Mouse (Mus musculus): ENCODE data around the gene Lancl3. TPM values are rescaled to one million over a fixed set of nuclear protein-coding genes. Genes with fewer than 3 reads are reported as not detected.

Gene Lancl3
- polyA plus RNA-seq (2012; rRNA removed) = 1.7 and 1.8 TPM in 2 replicates

DNA sequence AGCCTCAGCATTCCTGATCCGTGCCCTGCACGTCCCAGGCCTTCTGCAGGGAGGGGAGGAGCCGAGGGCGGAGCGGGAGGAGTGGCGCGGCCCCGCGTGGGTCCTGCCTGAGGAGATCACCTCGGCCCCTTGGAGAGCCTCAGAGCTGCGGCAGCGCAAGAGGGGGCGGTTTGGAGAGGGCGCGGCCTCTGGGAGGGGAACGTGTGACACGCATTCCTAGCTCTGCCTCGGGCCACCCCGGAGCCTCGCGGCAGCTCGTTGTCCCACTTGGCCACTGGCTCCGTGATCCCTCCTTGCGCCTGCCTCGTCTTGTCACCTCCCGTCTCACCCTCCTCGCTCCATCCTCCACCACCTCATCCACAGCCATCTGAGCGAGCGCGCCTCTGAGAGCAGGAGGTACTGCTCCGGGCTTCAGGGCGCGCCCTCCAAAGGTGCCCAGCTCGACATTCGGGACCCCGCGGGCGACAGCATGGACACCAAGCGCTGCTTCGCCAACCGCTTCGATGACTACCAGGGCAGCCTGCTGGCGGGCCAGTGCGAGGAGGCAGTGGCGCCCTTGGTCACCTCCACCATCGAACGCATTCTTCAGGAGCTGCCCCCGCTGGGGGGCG is at the start of gene Lancl3:
TSS of gene Lancl3 (plus strand) at position 142 of the 611 bp plus-strand sequence.

DNA sequence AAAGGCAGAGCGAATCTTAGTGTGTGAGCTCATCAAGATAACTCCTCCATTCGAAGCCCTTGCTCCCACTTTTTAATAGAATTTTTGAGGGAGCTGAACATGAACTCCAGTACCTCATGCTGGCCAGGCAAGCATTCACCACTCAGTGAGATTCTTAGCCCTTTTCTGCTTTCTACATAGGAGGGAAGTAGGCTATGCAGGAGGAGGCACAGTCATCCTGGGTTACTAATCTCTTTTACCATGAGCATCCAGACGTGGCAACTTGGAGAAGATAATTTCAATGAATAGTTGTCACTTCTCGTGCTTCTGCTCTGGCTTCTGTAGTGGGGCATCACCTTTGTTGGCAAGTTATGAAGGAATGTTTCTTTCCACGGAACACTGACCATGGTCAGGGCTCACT is 57.1 kb downstream of the Lancl3 start, which contains the start of gene Gm14862:
TSS of gene Gm14862 (minus strand) at position 134 of the 400 bp plus-strand sequence.

DNA sequence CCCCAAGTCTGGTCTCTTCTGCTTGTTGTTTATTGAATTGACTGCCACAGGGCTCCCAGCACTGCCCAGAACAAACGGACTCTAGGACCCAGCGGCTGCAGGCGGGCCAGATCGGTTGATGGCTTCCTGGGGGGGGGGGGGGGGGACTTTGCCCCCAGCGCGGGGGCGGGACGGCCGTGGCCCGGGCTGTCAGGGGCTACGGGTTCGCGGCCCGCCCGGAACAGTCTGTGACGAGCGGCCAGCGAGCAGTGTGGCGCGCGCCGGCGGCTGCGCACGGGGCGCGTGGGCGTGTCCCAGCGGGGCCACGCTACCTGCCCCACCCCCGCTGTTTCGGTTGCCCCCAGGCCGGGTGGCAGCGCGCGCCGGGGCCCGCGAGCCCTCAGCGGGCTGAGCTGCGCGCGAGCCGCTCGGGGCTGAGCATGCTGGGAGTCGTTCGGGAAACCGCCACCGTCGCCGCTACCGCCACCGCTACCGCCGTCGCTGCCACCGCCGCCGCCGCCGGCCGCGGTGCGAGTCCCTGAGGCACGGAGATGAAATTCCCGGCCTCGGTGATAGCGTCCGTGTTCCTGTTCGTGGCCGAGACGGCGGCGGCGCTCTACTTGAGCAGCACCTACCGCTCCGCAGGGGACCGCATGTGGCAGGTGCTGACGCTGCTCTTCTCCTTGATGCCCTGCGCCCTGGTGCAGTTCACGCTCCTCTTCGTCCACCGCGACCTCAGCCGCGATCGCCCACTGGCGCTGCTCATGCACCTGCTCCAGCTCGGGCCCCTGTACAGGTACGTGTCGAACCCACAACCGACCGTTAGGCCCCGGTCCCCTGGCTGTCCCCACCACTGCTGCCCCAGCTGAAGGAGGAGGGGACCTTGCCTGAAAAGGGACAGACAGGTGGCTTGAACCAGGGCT is 73.0 kb downstream of the Lancl3 start, which contains the start of gene Xk:
TSS of gene Xk (plus strand) at position 297 of the 902 bp plus-strand sequence.

DNA sequence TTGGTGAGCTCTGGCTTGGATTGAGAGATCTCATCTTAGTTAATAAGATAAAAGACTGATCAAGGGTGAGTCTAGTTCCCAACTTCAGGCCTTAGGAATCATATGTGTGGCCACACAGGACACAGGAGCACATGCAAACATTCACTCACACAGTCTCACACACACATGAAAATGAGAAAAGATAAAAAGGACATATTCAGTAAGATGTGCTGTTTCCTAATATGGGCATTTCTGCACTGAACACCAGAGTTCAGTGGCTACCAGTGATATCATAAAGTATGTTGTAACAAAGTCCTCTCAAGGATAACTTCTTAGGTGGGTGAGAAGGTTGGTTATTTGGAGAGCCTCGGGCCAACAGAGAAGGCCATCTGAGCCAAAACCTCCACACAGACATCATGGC is 83.8 kb downstream of the Lancl3 start, which contains the start of gene H2al1m:
TSS of gene H2al1m (plus strand) at position 301 of the 400 bp plus-strand sequence.

Other genes with a start within 250 kb of the Lancl3 start
- not detected in 2 replicates for gene Fthl17b, start 236.9 kb upstream of the Lancl3 start, polyA plus RNA-seq (2012; rRNA removed)
- gene Fthl17c, start 223.3 kb upstream of the Lancl3 start, polyA plus RNA-seq (2012; rRNA removed) = not detected in 2 replicates
- gene Fthl17d, start 213.1 kb upstream of the Lancl3 start, polyA plus RNA-seq (2012; rRNA removed) = not detected in 2 replicates
- gene Fthl17e, start 166.4 kb upstream of the Lancl3 start, polyA plus RNA-seq (2012; rRNA removed) = not detected in 2 replicates
- not detected in 2 replicates for gene Fthl17f, start 136.9 kb upstream of the Lancl3 start, polyA plus RNA-seq (2012; rRNA removed)
- not detected in 2 replicates for gene 4930402K13Rik, start 95.3 kb upstream of the Lancl3 start, polyA plus RNA-seq (2012; rRNA removed)
- not detected in 2 replicates for gene Gm14862, start 57.0 kb downstream of the Lancl3 start, polyA plus RNA-seq (2012; rRNA removed)
- 3.1 and 3.3 TPM in 2 replicates for gene Xk, start 72.9 kb downstream of the Lancl3 start, polyA plus RNA-seq (2012; rRNA removed)
- gene H2al1m, start 83.9 kb downstream of the Lancl3 start, polyA plus RNA-seq (2012; rRNA removed) = 0.23 and 0.48 TPM in 2 replicates
- gene H2al1k, start 150.7 kb downstream of the Lancl3 start, polyA plus RNA-seq (2012; rRNA removed) = not detected in 2 replicates

Data from central nervous system, embryonic 14 days (tissue).